Mouse (Mus musculus) CH12.LX (cell line): ENCODE data around the gene Tram2.

Source experiments
- BHLHE40 ChIP-seq: IDR thresholded peaks from 2 replicates; pipeline ENCODE4 v1.6.1; 2011; ENCODE audit warnings: mild to moderate bottlenecking, low read depth, low read length, improper control_type of control experiment
- CHD2 ChIP-seq: IDR thresholded peaks from 2 replicates; pipeline ENCODE4 v1.6.1; 2011; ENCODE audit warnings: low read length, improper control_type of control experiment
- CTCF ChIP-seq, 2 experiments: IDR thresholded peaks in 1 of 2; conservative IDR thresholded peaks in 1 of 2; 2 replicates each; pipeline ENCODE4 v1.5.1; 2011 to 2012; ENCODE audit warnings: low read depth in 2 of 2, low read length in 2 of 2, improper control_type of control experiment in 1 of 2, inconsistent platforms in 1 of 2, mild to moderate bottlenecking in 1 of 2, moderate library complexity in 1 of 2
- NELFE ChIP-seq: IDR thresholded peaks from 2 replicates; pipeline ENCODE4 v1.6.1; 2011; ENCODE audit warnings: low read depth, low read length, improper control_type of control experiment
- ZC3H11A ChIP-seq: IDR thresholded peaks from 2 replicates; pipeline ENCODE4 v1.6.1; 2012; ENCODE audit warnings: low read depth, mild to moderate bottlenecking, inconsistent platforms, low read length, improper control_type of control experiment

DNA sequence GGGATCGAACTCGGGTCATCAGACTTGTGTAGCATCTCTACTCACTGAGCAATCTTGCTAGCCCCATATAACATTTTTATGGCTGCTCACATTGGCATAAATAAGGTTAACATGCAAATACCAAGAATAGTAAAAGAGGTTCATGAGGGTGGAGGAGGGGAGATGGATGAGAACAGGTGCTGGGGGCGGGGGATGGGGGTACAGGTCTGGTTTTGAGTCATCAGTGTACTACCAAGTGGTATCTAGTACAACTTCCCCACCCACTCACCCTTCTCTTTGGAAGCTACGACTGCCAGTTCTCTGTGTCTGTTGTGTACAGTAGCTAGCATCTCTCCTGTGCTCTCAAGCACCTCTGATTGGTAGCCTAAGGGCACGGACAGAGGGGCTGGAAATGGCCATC lies 14.9 kb downstream of the Tram2 start:
- peak; percentile 91 for TF ChIP-seq CHD2
- TF ChIP-seq BHLHE40, result peak; percentile 34; the same call in 1 of the 2 replicates
- TF ChIP-seq CTCF (conservative IDR thresholded peaks at IDR 0.05 in 1 of 2, IDR thresholded peaks at IDR 0.05 in 1 of 2; ENCODE audit: low read depth in 2 of 2, low read length in 2 of 2), result no peak
- TF ChIP-seq ZC3H11A, result no peak
- no peak for TF ChIP-seq NELFE
